Mouse (Mus musculus): ENCODE data around the gene Atg13.

Atg13 gene

GRCm38 (mm10) chr2:91649152-91649551 lies 61.2 kb downstream of the Atg13 start:
- DNase-seq (ENCODE audit: low read depth, low spot score) = no peak

DNA sequence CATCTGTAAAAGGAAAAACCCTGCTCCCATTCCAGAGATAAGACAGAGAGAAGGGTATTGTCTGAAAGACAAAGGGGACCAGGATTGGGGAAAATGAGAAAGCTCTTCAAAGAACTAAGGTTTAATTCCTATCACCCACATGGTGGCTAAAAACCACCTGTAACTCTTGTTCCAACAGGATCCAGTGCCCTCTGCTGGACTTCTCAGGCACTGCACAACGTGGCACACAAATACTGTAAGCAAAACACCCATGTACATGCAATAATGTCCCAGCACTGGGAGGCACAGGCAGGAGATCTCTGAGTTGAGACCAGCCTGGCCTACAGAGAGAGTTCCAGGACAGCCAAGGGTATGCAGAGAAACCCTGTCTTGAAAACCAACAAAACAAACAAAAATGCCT lies 63.6 kb downstream of the Atg13 start:
- DNase-seq (ENCODE audit: low read depth, low spot score) = peak; percentile 65

DNA sequence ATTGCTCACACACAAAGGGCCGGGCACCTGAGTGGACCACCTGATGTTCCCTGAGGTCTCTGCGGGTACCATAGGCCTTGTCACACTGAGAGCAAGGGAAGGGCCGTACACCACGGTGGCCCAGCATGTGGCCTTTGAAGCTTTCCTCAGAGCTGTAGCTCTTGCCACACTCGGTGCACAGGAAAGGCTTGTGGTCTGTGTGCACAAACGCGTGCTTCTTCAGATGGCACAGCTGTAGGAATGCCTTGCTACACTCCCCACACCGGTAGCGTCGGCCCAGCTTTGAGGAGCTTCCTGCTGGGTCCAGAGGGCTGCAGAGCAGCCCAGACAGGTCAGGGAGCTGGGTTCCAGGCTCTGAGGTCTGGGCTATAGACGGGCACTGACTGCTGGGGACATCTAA lies 64.6 kb downstream of the Atg13 start:
- DNase-seq (ENCODE audit: low read depth, low spot score) = no peak

- no peak for DNase-seq (ENCODE audit: low read depth, low spot score)
Measured at GRCm38 (mm10) chr2:91645354-91645753, 65.0 kb downstream of the Atg13 start.

DNA sequence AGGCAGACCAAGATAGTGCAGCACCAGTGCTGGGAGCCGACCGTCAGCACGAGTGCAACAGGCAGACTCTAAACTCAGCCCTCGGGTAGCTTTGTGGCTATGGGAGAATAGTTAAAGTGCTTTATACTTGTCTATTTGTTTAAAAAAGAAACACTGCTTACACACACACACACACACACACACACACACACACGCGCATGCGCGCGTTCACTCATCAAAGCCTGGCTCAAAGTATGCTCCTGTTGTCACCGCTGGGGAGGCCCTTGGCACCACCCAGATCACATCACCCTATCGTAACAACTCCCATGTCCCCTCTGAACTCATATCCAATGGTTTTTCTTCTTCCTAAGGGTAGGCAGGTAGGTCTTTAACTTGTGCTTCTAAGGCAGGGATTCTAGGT lies 66.4 kb downstream of the Atg13 start:
- DNase-seq (ENCODE audit: low read depth, low spot score) = no peak

DNA sequence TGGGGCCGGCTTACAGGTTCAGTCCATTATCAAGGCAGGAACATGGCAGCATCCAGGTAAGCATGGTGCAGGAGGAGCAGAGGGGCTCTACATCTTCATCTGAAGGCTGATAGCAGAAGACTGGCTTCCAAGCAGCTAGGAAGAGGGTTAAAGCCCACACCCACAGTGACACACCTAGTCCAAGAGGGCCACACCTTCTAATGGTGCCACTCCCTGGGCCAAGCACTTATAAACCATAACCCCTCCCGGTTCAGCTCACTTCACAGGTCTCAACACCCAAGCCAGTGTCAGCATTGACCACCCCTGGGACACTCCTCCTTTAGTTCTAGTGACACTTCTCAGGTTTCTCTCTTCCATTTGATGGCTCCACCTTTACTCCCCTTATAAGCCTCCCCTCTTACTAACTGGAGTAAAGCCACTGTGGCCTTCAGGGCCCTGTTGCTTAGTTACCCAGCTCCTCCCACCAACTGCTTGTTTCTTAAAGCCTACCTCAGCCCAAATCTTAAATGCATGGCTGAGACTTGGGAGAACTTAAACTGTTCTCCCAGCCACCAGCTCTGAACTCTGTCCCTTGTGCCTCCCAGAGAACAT lies 67.5 kb downstream of the Atg13 start:
- DNase-seq (ENCODE audit: low read depth, low spot score) = no peak

- DNase-seq (ENCODE audit: low read depth, low spot score) = no peak
Measured at GRCm38 (mm10) chr2:91638931-91639330, 71.4 kb downstream of the Atg13 start.

GRCm38 (mm10) chr2:91636727-91637338 lies 73.5 kb downstream of the Atg13 start:
- DNase-seq (ENCODE audit: low read depth, low spot score) = no peak

GRCm38 (mm10) chr2:91636229-91636628 lies 74.1 kb downstream of the Atg13 start, which contains the start of gene F2:
Gene F2, minus strand, starts transcription at chr2:91636414.
- no peak for DNase-seq (ENCODE audit: low read depth, low spot score)

DNA sequence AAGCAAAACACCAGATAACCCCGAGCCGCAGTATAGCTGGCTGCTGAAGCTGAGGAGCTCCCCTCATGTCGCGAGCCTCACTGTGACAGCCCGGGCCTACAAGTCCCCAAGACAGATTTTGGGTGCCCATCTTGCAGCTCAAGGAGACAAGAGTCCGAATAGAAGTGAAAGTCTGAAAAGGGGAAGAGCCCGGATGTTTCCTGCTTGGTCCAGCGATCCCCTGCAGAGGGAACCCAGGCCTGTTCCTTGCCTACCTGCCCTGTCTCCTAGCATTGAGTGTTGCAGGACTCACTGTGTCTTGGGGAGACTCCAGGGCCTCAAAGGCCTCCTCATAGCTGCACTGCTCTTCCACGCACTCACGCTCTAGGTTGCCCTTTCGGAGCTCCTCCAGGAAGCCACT lies 74.9 kb downstream of the Atg13 start:
- DNase-seq (ENCODE audit: low read depth, low spot score) = no peak

- DNase-seq (ENCODE audit: low read depth, low spot score) = no peak
Measured at GRCm38 (mm10) chr2:91634841-91635240, 75.5 kb downstream of the Atg13 start.

GRCm38 (mm10) chr2:91633334-91633977 lies 76.9 kb downstream of the Atg13 start:
- DNase-seq (ENCODE audit: low read depth, low spot score) = no peak

DNA sequence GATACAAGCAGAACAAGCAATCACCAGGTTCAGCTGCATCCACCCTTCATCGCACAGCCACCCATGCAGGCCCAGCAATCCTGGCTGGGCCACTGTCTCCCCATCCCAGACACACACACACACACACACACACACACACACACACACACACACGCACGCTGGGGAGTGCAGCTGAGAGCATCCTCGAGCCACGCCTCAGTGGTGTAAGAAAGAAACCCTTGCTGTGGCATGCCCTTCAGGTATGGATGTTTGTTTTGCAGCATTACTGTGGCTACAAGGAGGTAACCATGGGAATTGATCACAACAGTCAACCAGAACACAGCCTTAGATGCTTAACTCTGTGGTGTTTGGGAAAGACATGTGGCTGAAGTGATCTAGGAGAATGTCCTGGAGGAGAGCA lies 78.1 kb downstream of the Atg13 start:
- DNase-seq (ENCODE audit: low read depth, low spot score) = no peak

DNA sequence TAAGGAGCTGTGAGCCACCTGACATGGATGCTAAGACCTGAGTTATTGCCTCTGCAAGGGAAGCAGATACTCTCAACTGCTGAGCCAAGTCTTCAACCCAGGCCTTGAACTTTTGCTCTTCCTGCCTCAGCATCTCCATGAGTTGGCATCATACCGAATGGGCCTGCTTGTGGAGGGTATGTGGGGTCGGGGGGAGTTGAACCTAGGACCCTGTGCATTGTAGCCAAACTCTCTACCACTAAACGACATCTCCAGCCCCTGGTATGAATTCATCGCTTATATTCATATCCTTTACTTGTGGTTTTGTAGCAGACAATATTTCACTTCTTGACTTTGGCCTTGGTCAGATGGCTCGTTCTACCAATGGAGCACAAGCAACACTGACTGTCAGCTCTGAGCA lies 78.5 kb downstream of the Atg13 start:
- DNase-seq (ENCODE audit: low read depth, low spot score) = no peak

DNA sequence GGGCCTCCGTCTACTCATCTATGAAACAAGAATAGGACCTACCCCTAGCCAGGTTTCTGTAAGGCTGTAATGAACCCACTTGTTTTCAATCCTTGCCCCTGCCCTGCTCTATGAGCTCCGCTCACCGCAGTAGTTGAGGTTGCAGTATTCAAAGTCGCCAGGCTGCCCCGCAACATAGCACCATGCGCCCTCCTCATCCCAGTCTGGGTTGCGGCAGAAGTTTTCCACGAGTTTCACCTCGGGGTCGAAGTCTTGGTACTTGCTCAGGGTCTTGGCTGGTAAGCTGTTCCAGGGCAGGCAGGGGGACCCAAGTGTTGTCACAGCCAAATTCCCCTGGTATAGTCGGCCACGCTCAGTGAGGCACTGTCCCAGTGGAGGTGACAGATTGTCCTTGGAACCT lies 80.0 kb downstream of the Atg13 start:
- no peak for DNase-seq (ENCODE audit: low read depth, low spot score)

DNA sequence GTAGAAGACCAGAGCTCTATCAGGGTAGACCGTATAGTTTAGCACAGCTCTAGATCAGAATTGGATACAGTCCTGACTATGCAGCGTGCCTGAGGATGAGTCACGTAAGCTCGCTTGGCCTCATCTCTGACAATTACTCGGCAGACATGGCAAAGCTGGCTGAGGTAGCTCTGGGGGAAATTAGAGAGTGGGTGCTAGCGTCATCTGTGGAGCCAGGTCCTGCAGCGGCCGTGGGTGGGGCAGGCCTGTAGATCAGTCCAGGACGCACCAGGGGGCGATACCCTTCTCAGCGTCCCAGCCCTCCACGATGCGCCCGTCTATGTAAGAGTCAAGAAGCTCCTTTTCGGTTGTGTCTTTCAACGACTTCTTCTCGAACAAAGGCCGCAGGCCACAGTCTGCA lies 80.7 kb downstream of the Atg13 start:
- DNase-seq (ENCODE audit: low read depth, low spot score) = no peak

- DNase-seq (ENCODE audit: low read depth, low spot score) = no peak
Measured at GRCm38 (mm10) chr2:91628171-91628570, 82.2 kb downstream of the Atg13 start.

DNA sequence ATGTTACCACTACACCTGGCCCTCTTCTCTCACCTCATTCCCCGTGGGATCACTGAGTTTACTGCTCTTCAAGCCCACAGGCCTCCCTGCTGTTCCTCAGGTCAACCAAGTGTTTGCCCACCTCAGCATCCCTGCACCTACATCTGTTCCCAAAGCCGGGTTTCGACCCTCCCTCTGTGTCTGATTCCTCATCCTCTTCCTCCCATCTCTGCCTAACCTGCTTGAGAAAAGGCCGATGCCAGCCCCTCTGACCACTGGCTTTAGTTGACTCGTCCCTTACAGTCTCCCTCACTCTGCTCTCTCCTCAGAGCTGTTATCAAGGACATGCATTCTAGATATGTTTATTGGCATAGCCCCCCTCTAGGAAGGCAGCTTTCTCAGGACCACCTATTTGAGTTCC lies 82.9 kb downstream of the Atg13 start:
- DNase-seq (ENCODE audit: low read depth, low spot score) = no peak
